Mouse (Mus musculus) stomach, postnatal 0 days (tissue): ENCODE data around the gene Atxn10.

ENCODE experiments used
- CTCF ChIP-seq: IDR thresholded peaks from 2 replicates; pipeline ENCODE4 v1.5.1; 2016; ENCODE audit warnings: antibody characterized with exemption, low read depth, mild to moderate bottlenecking, moderate library complexity
- EP300 ChIP-seq: optimal IDR thresholded peaks from 2 replicates; pipeline ENCODE3; 2016; ENCODE audit warnings: antibody characterized with exemption

- TF ChIP-seq EP300: no peak
- TF ChIP-seq CTCF: no peak
Observed at GRCm38 (mm10) chr15:85404739-85405138, 68.7 kb downstream of the Atxn10 start.
